Mouse (Mus musculus) mesoderm, embryonic 11.5 days (tissue): ENCODE data around the gene Kcp.
A peak's percentile ranks its signal among the peaks of the same experiment; 100 is the strongest.

Experiments
- DNase-seq: peaks from one replicate; pipeline ENCODE4 v3.0.0-alpha.2; 2012; ENCODE audit warnings: low read depth, low spot score

Kcp gene

DNA sequence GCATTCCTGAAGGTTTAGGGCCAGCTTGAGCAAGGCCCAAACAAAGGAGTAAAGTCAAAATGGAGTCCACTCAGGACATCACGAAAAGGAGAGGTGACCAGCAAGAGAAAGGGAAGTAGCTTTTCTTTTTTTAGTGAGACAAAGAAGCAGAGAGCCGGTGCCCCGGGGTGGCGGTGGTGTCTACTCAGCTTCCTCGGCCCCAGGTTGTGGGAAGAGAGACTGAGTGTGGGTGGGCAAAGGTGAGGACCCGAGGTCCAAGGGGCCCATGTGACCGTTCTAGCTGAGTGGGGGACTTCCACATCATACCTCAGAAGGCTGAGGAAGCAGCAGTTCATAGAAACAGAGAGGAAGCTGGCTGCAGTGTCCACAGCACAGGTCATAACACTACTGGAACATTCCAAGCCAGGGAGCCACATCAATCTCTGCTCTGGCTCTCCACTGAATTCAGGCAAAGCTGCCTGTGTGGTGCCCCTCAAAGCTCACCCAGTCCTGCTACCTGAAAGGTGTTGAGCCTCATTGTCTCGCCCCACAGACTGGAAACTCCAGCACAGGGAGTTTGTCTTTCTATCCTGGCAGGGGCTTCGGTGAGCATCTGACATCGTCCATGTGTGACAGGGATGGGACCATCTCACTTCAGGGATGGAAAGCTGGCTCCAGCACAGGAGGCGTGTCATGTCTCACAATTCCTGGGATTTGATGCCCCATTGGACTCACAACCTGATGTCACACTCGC, 15.7 kb upstream of the Kcp start:
- no peak for DNase-seq

DNA sequence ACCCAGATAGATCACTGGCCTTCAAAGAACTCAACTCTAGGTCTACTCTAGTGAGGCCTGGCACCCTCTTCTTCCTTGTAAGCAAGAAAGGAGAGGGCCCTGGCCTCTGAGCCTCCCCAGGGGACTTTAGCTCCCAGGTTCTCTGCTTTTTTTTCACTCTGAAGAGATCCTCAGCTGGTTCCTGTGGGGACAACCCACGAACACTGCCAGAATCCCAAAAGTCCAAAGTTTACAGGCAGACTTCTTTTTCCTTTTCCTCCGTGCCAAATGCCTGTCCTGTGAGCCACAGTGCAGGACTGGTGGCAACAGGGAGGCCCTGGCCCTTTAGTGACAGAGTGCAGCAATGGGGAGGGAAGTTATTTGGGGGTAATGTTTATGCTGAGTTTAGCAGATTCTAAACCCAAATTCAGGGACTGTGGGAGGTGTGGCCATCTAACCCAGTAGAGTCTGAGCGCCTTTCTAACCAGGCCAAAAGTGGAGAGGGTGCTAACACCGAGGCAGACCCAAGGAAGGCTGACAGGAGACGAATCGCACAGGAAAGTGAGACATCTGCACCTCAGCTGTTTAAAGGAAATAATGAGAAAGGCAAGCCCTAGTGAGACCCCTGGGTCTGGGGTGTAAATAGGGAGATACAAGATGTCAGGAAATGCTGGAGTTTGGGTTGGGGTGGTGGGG, 15.0 kb upstream of the Kcp start:
- DNase-seq: no peak

DNA sequence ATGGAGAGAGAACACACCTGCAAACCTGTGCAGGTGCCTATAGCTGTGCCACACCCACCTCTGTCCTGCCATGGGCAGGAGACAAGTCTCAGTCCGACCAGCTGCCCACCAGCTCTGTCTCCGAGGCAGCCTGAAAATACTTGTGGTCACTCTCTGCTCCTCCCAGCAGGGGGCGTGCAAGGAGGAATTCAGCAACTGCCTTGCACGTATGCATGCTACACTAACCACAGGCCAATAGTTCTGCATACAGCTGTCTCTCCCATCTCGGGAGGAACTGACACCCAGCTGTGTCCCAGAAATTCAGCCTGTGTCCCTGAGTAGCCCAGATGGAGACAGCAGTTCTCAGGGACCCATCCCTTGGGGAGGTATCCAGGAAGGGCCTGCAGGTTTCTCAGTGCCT, 9.4 kb upstream of the Kcp start:
- DNase-seq: peak; percentile 87

DNA sequence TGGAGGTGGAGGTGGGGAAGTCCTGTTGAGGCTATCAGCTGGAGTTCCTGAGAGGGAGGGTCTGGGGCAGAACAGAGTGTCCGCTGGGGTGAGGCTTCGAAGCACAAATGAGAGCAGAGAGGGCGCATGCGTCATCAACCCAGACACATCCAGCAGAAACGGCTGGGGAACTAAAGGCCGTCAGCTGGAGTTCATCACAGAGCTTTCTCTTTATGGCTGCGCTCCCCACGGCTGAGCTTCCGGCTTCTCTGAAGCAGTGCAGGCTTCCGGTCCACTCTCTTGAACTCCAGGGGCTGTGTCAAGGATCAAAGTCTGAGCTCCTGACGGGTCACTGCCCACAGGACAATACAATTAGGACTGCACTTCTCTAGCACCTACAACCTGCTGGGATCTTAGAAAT, 5.5 kb upstream of the Kcp start:
- DNase-seq: peak; percentile 85

DNA sequence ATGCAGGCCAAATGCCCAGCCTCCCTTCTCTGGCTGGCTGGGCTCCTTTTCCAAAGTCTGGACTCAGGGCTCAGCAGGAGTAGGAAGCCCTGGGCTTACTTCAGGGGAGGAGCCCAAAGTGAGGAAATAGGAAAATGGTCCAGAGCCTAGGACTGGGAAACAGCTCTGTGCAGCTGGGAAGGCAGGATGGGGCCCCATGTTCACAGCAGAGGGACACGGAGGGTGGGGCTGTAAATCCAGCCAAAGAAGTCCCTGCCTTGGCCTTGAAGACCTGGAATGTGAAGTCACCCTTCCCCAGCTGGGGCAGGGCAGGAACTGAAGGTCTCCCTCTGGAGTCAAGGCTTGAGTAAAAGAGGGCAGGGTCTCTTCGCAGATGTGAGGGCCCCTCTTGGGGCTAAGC, 1.3 kb upstream of the Kcp start:
- no peak for DNase-seq

DNA sequence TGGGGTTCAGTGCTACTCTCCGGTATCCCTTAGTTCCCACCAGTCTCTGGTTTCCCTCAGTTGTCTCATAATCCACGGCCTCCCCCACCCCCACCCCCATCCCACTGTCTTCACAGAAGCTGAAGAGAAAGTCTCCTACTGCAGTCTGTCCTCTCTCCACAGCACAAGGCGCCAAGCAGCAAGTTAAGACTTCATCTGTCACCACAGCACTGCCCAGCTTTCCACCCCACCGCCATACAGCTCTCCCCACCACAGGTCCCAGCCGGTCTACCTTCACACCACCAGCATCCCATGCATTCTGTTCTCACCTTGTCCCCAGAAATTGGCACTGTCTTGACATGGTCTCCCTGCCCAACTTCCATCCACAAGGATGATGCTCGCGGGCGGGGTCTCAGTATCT, 918 bp downstream of the Kcp start:
- no peak for DNase-seq

DNA sequence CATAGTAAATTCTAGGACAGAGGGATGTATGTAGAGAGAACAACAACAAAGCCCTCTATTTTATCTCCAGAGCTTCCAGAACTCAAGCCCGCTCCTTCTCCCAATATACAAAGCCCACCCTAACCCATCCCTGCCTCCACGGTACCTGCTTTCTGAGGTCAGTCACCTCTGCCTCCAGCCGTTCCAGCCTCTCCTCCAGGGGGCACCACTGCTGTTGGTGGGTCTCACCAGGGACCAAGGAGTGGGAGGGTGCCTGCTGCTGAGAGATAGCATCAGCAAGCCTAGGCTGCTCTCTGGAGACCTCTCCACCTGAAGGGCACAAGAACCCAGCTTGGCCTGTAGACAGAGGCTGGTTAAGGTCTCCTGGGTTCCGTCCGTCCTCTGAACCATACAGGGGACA, 2.3 kb downstream of the Kcp start:
- no peak for DNase-seq

DNA sequence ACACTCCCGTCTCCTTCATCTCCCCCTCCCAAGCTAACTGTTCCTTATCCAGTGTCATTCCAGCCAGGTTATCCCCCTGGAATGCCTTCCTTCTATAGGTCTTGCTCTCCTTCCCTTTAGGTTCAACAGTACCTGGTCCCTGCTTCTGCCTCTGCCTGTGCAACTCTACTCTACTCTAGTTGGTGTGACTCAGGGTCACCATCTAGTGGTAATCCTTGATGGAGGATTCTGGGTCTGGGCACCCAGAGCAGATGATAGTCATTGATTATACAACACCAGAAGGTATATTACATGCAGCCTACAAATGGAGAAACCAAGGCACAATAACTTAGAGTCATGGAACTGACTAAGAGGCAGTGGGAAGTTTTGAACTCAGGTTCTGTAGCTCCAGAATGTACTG, 6.2 kb downstream of the Kcp start:
- DNase-seq: no peak

DNA sequence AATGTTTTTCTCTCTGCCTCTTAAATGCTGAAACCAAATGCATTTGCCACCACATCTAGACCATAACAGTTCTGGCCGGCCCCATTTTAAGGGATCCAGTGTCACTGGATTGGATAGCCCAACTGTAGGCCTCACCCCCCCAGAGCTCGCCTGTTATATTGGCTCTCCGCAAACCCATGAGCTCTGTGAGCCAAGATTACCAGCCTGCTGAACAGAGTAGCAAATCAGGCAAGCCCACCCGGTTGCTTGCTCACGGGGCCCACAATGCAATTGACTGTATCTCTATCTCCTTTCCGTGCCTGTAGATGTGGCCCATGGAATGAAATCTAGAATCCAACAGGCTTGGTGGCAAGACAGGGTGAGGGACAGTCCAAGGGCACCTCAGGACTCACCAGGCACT, 6.9 kb downstream of the Kcp start:
- DNase-seq: no peak

DNA sequence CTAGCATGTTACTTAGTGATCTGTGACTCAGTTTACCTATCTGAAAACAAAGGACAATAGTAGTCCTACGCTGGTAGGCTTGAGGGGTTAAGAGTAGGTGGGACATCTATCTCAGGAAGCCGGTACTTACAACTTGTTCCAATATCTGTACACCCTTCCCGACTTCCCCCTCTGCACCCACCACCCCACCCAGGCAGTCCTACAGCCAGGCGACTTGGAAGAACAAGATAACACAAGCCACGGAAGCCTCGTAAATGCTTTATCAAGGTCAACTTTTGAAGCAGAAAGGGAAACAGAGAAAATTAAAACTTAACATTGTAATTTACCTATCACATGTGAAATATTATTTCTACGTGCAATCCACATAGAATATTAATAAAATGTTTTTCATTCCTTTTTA, 7.6 kb downstream of the Kcp start:
- no peak for DNase-seq

DNA sequence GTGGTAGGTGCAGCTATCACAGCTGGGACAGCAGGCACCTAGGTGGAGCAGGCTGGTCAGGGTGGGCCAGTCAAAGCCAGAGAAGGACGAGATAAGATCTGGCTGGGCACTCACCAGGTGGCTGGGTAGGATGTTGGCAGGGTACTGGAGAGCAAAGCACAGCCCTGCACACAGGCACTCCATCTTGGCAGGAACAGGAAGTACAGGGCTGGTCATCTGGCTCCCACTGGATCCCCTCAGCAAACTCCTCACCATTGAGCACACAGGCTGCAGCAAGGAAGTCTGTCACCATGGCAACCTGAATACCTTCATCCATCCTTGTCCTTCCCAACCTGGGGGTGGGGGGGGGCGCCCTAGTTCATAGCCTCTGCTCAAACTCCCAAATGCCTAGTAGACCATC, 10.0 kb downstream of the Kcp start:
- DNase-seq: no peak

DNA sequence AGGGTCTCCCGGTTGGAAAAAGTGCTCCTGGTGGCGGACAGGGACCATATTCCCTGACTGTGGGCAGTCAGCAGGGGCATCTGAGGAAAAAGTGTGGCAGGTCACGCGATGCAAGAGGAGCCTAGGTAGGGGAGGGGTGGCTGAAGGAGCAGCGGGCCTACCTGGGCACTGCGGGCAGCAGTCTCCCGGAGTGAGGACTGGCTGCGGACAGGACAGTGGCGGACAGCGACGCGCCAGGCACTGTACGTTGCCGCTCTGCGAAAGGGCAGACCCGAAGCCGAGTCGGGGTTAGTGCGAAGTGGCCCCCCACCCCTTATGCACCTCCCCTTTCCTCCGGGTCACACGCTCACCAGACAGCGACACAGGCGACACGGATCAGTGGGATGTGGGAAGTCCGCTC, 11.5 kb downstream of the Kcp start:
- no peak for DNase-seq

DNA sequence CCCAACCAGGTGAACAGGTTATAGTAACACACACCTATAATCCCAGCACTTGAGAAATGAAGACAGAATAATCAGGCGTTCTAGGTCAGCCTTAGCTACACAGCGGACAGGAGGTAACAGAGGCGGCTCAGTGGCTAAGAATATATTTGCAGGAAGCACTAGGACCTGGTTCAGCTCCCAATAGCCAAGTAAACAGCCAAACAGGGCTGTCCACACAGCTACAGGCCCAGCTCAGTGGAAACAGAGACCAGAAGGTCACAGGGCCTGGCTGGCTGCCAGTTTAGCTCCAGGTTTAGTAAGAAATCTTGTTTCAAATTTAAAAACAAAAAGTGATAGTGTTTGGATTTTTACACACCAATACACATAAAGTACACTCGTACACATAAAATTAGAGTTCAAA, 13.7 kb downstream of the Kcp start:
- no peak for DNase-seq

DNA sequence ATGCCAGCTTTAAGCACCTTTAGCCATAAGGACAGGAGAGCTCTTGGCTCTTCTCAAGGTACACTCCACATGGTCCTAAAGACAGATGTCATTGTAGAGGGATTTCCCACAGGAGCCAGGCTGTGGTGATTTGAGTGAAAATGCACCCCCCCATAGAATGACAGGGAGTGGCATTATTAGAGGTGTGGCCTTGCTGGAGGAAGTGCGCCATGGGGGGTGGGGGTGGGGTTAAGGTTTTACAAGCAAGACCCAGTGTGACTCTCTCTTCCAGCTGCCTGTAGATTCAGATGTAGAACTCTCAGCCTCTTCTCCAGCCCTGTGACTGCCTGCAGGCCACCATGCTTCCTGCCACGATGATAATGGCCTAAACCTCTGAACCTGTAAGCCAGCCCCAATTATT, 21.8 kb downstream of the Kcp start:
- DNase-seq: no peak

DNA sequence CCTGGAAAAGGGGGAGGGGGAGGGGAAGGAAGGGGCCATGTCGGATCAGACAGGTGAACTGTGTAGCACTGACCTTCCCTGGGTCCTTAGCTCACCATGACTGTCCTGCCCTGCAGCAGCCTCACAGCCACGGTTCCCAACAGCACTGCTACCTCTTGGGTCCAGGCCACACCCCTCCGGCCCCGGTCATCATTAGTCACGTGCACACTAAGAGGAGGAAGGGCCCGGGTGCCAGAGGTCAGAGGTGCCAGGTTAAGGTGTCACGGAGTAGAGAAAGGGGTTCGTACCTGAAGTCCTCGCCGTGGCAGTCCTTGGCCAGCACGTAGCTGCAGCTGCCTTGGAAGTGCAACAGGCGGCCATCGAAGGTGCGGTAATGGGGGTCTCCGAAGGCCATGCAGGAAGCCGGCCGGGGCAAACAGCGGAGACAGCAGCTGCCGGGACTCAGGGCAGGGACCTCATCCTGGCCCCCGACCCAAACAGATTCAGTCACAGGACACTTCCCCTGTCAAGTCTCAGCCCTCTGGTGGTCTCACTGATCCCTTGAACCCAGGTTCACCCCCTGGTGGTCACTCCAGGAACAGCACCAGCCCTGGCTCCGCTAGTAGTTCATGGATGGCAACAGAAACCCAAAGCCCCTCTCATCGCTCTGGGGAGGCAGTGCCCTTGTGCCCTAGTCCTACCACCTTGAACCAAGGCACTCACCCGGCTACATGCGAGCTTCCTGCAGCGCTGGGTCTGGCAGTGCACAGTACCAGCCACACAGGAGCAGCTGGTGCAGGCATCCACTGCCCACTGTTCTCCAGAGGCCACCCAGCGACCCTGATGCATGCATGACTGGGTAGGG, 22.8 kb downstream of the Kcp start:
- peak; percentile 86 for DNase-seq

DNA sequence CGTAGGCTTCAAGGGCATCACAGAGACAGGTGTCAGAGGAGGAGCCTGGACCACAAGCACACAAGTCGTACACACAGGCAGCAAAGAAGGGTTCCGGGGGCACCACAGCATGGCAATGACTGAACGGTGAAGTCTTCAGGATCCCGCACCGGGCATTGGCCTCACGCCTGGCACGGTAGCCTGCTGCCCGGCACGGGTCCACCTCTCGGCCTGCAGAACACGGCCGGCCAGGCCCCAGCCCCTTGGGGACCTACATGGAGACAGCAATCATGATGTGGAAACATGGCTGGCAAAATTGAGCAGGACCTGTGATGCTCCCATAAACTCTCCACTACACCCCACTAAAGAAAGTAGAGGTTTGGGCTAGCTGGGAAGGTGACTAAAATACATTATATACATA, 25.1 kb downstream of the Kcp start:
- DNase-seq: no peak

DNA sequence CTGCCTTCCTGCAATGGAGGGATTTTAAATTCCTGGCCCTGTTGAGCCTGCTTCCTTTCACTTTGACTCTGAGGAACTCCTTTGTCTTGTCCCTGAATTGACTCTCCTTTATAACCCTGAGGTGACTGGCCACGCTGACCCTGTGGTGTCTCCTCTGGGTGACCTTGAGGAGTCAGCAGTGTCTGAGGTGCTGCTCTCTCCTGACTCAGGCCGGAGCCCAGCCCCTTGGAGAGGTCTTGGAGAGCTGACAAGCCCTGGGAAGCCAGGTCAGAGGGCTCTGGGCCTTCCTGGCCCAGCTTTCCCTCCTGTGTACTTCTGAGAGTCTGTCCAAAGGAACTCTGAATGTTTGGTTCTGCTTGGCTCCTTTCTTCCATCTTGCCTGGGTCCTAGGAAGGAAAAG, 33.0 kb downstream of the Kcp start:
- DNase-seq: no peak

DNA sequence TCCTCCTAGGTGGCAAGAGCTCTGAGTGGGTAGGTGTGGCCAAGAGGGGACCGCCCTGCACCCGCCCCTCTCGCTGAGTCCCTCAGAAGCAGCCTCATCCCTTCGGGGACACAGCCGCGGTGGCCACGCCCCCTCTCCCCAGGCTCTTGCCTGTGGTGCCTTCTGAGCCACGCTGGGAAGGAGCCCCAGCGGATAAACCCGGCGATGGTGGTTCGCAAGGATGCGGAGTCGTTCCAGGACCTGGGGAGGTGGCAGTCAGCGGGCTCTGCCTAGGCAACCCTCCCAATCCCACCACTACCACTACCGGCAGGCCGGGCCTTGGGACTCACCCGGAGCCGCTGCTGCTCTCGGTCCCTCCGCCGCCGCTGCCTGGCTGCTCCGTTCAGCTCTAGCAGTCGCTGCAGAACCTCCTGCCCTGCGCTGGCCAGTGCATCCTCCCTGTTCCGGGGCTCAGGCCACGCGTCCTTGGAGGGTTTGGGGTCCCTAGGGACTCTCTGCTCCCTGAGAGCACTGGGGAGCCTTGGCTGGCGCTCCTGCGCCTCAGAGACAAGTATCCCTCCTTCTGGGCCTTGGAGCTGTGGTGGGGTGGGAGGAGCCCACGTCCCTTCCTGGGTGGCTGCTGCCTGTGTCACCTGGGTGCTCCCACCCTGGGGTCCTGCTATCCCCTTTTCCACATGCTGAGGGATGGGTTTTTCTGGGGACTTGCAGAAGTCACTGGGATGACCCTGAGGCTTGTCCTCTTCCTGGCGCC, 33.6 kb downstream of the Kcp start:
- DNase-seq: peak; percentile 84

DNA sequence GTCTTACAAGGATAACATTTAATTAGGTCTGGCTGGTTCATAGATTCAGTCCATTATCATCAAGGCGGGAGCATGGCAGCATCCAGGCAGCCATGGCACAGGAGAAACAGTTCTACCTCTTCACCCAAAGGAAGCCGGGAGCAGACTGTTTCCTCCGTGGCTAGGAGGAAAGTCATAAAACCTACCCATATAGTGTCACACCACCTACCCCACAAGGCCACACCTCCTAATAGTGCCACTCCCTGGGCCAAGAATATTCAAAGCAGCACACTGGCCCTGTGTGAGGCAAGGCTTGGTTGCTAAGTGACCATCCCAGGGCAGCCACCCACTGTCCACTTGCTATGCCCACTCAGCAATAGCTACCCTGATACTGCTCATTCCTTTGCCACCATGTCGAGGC, 36.6 kb downstream of the Kcp start, which contains the start of gene Atp6v1fnb:
Gene Atp6v1fnb, plus strand, starts transcription at position 301 of the 400 bp plus-strand sequence.
- DNase-seq: no peak

DNA sequence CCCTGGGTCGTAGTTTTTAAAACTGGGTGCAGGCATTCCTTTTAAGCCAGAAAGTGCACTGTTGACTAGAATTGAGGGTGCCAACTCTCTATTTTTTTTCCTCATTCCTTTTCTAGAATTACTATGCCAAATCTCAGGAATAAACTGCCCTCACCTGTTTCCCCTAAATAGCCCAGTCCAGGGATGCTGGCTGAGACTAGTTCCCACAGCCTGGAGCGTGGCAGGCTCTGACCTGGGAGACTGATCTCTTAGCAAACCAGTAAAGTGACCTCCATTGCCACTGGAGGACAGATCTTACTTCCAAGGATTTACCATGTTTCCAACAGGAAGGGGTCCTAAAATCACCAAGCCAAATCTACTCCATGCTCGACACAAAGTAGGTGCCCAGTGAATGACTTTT, 38.9 kb downstream of the Kcp start:
- DNase-seq: no peak

DNA sequence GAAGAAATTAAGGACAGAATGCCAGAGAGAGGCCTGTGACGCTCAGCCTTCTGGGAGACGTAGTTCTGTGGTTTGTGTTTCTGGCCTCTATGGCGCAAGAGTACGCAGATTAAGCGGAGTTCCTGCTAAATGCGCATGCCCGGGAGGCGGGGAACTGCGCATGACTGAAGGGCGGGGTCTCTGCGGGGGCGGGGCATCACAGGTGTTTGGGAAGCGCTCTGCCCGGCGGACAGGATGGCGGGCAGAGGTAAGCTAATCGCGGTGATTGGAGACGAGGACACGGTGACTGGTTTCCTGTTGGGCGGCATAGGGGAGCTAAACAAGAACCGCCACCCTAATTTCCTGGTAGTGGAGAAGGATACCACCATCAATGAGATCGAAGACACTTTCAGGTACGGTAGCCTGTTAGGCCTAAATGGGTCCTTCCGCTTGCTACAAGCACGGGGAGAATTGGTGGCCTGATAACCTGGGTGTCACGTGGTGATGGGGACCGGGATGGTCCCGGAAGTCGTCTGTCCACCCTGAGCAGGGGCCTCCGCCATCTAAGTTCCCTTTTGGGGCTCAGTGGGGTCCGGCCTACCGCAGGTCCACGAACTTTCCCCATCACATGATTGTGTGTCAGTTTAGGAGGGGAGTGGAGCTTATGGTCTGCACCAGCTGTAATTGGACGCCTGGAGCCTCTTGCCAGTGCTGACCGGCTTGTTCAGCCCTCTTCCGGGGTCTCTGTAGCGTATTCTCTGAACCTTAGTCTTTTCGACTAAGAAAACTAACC, 40.0 kb downstream of the Kcp start, which contains the start of gene Atp6v1f:
Gene Atp6v1f, plus strand, starts transcription at position 136 of the 772 bp plus-strand sequence.
- peak; percentile 96 for DNase-seq
